ENCODE assay signal across 8 mouse cellular contexts in the genomic region with DNA sequence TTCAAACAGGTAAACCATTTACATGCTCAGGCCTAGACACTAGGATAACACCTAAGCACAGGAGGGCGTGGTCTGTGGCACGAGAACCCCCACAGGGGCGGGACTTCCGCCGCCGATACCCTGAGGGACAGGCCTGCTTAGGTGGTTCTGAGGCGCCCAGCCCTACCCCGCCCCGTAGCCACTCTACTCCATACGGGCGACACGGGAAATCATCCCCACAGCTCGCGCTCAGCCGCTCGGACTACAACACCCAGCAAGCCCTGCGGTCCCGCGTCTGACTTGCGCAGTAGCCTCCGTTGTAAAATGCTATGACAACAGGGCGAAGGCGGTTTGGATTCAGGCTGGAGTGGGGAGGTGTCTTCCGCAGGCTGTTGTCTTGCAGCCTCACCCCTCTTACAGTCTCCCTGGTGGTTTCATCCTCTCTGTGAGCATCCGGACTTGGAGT. TPM values are rescaled to one million over a fixed set of nuclear protein-coding genes. Genes with fewer than 3 reads are reported as not detected.
DNase-seq lines count a peak whose midpoint lies in the region; ATAC-seq lines count a peak whose summit lies in the region.

A gene (plus strand): TSS at position 292 of the 445 bp plus-strand sequence.

- no peaks in the 10 kb centered on the region for H3K27me3 ChIP-seq in lung, embryonic 16.5 days (ENCODE audit: control insufficient read depth, insufficient read depth, low read depth, low read length)

- DNase-seq in MEL-GATA-1-ER (ENCODE audit: extremely low read depth, low read depth), result peak; percentile 99
- peak; percentile 93 for DNase-seq in cerebellum, adult 8-10 months
- DNase-seq in forelimb bud, embryonic 11.5 days (ENCODE audit: low read depth, low spot score), result peak; percentile 92
- peak; percentile 92 for DNase-seq in layer of hippocampus, adult 9-10 months (ENCODE audit: low spot score)
- DNase-seq in ovary, postnatal 10 days (ENCODE audit: low spot score), result peak; percentile 70
- peak; percentile 93 to 97 for DNase-seq in thymus, postnatal 10 days (ENCODE audit: low spot score in 2 of 2)

- H3K27ac ChIP-seq in lung, embryonic 16.5 days (ENCODE audit: low read length), result peak within 1 kb of the TSS; percentile 78

- no peaks in the 10 kb centered on the region for H3K9me3 ChIP-seq in lung, embryonic 16.5 days (ENCODE audit: control insufficient read depth, low read length)

- H3K4me2 ChIP-seq in lung, embryonic 16.5 days (ENCODE audit: low read depth, low read length), result peak within 1 kb of the TSS; percentile 94

- under 1% methylated on average over 25 of the region's 25 CpGs for WGBS in lung, embryonic 16.5 days

- peak; percentile 98 to 99 for ATAC-seq in hematopoietic stem cell, adult 5-6 weeks (replicated peaks in 1 of 2; ENCODE audit: insufficient read depth in 1 of 2, low FRiP score in 2 of 2, low TSS enrichment in 1 of 2, low read depth in 1 of 2, poor library complexity in 2 of 2, severe bottlenecking in 2 of 2)
- ATAC-seq in lung, embryonic 16.5 days (ENCODE audit: low read depth), result peak; percentile 99

- peaks cover 4% of the 10 kb centered on the region; the same call in 1 of the 2 replicates for H3K4me1 ChIP-seq in lung, embryonic 16.5 days (replicated peaks; ENCODE audit: control insufficient read depth, insufficient read depth, low read length)

- H3K9ac ChIP-seq in lung, embryonic 16.5 days (ENCODE audit: low read length), result peak within 1 kb of the TSS; percentile 76

- H3K36me3 ChIP-seq in lung, embryonic 16.5 days (ENCODE audit: control insufficient read depth, insufficient read depth, low read length), result no peaks in the 10 kb centered on the region

- peak within 1 kb of the TSS; percentile 80 for H3K4me3 ChIP-seq in lung, embryonic 16.5 days (ENCODE audit: low read length)

RNA-seq across cellular contexts. Expression of the gene that starts here (rescaled TPM):
- 19.8 and 41.6 TPM in 2 replicates for total RNA-seq in hematopoietic stem cell, adult 5-6 weeks (2017)
- polyA plus RNA-seq in lung, embryonic 16.5 days (2015; fragmentation: Nextera tagmentation; extraction: Ambion mirVana), result 16.0 TPM in 2 replicates

Comparison
In these comparisons a context has a peak if more than half of its experiments do, and no peak if none do; other contexts are left out.
1. Peak in every context shown above with its lines: DNase-seq, ATAC-seq, H3K4me3 ChIP-seq and H3K27ac ChIP-seq.